In the genomic region with DNA sequence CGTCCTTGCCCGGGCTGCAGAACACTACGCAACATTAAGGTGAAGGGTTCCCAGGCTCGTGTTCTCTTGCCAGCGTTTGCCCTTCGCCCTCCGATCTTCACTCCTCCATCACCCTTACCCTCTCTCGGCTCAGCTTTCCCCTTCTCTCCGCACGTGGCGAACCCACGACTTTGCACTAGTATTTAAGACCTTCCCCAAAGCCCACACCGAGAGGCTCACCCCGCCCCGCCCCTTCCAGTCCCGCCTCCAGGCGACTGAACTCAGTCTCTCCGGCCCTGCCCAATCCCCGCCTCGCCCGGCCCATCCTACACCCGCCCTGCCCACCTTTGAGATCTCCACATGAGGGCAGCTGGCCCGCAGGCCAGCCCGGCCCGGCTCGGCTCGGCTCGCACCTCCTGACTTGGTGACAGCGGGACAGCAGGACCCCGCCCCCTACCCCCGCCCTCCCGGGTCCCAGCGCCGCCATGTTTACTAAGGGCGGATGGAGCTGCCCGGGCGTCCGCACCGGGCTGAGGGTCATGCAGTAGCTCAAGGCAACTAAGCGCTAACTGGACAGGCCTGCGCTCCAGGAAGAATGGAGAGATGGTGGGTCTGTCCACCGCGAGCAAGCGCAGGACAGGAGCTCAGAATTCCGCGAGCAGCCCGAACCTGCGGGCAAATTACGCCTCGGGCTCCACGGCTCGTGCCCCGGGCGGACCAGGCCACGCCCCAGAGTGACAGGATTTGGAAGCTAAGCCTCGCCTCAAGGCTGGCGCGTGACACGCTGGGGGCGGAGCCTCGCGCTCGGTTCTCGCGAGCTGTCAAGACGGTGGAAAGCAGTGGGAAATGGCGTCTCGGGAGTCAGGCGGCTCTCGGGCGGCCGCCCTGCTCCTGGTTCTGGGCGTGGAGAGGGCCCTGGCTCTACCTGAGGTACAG, we compare ENCODE assay signal across 7 mouse cellular contexts. TPM values are rescaled to one million over a fixed set of nuclear protein-coding genes. Genes with fewer than 3 reads are reported as not detected.
DNase-seq lines count a peak whose midpoint lies in the region; ATAC-seq lines count a peak whose summit lies in the region.

A gene (plus strand): TSS at position 465 of the 915 bp plus-strand sequence.

- ATAC-seq in embryonic facial prominence, embryonic 11.5 days (replicated peaks; ENCODE audit: insufficient number of reproducible peaks, low FRiP score, low TSS enrichment, low read depth) = peak; percentile 98
- ATAC-seq in granulocyte monocyte progenitor cell, adult 5-6 weeks (replicated peaks; ENCODE audit: poor library complexity, severe bottlenecking) = peak; percentile 86
- ATAC-seq in midbrain, embryonic 13.5 days = peak; percentile 97

- no peaks in the 10 kb centered on the region for H3K4me1 ChIP-seq in embryonic facial prominence, embryonic 11.5 days (ENCODE audit: control insufficient read depth, insufficient read depth, low read length)
- peaks cover 9% of the 10 kb centered on the region for H3K4me1 ChIP-seq in limb, embryonic 10.5 days
- H3K4me1 ChIP-seq in midbrain, embryonic 13.5 days (replicated peaks) = peaks cover 15% of the 10 kb centered on the region

- H3K9ac ChIP-seq in embryonic facial prominence, embryonic 11.5 days (replicated peaks; ENCODE audit: low read length) = peak within 1 kb of the TSS; percentile 88
- peak within 1 kb of the TSS; percentile 88 for H3K9ac ChIP-seq in midbrain, embryonic 13.5 days (replicated peaks)

- H3K27me3 ChIP-seq in embryonic facial prominence, embryonic 11.5 days (ENCODE audit: control insufficient read depth, insufficient read depth, low read length) = no peaks in the 10 kb centered on the region
- H3K27me3 ChIP-seq in limb, embryonic 10.5 days (ENCODE audit: low read depth, poor library complexity, severe bottlenecking) = no peaks in the 10 kb centered on the region
- no peaks in the 10 kb centered on the region for H3K27me3 ChIP-seq in midbrain, embryonic 13.5 days

- no peaks in the 10 kb centered on the region for H3K9me3 ChIP-seq in embryonic facial prominence, embryonic 11.5 days (replicated peaks; ENCODE audit: control insufficient read depth, low read length)
- no peaks in the 10 kb centered on the region for H3K9me3 ChIP-seq in limb, embryonic 10.5 days (replicated peaks)
- H3K9me3 ChIP-seq in midbrain, embryonic 13.5 days = no peaks in the 10 kb centered on the region

- peak within 1 kb of the TSS; percentile 62 for H3K4me2 ChIP-seq in embryonic facial prominence, embryonic 11.5 days (ENCODE audit: low read depth, low read length)
- H3K4me2 ChIP-seq in midbrain, embryonic 13.5 days (replicated peaks) = peak within 1 kb of the TSS; percentile 82

- no peaks in the 10 kb centered on the region for H3K36me3 ChIP-seq in embryonic facial prominence, embryonic 11.5 days (replicated peaks; ENCODE audit: control insufficient read depth, insufficient read depth, low read depth, low read length)
- peaks cover 7% of the 10 kb centered on the region; the same call in 1 of the 2 replicates for H3K36me3 ChIP-seq in limb, embryonic 10.5 days
- peaks cover 21% of the 10 kb centered on the region for H3K36me3 ChIP-seq in midbrain, embryonic 13.5 days

- WGBS in embryonic facial prominence, embryonic 11.5 days = under 1% methylated on average over 73 of the region's 73 CpGs
- WGBS in limb, embryonic 10.5 days = under 1% methylated on average over 73 of the region's 73 CpGs
- WGBS in midbrain, embryonic 13.5 days = under 1% methylated on average over 73 of the region's 73 CpGs

- peak; percentile 99 for DNase-seq in adrenal gland, postnatal 14 days
- peak; percentile 98 for DNase-seq in embryonic facial prominence, embryonic 11.5 days (ENCODE audit: low spot score)
- DNase-seq in kidney, adult 11 months = peak; percentile 98
- DNase-seq in limb, embryonic 10.5 days (ENCODE audit: low spot score) = peak; percentile 98
- peak; percentile 99 for DNase-seq in spleen, adult 12 weeks (ENCODE audit: low spot score)

- peak within 1 kb of the TSS; percentile 70 for H3K4me3 ChIP-seq in embryonic facial prominence, embryonic 11.5 days (ENCODE audit: low read depth, low read length)
- peak within 1 kb of the TSS; percentile 78 for H3K4me3 ChIP-seq in limb, embryonic 10.5 days
- H3K4me3 ChIP-seq in midbrain, embryonic 13.5 days (replicated peaks) = peak within 1 kb of the TSS; percentile 70

- H3K27ac ChIP-seq in embryonic facial prominence, embryonic 11.5 days (replicated peaks; ENCODE audit: low read depth, low read length) = peak within 1 kb of the TSS; percentile 84
- H3K27ac ChIP-seq in limb, embryonic 10.5 days = peak within 1 kb of the TSS; percentile 91
- peak within 1 kb of the TSS; percentile 93 for H3K27ac ChIP-seq in midbrain, embryonic 13.5 days

RNA-seq across cellular contexts. Expression of the gene that starts here (rescaled TPM):
- 116 and 121 TPM in 2 replicates for total RNA-seq in adrenal gland, postnatal 14 days (2021)
- 88.2 and 105 TPM in 2 replicates for polyA plus RNA-seq in embryonic facial prominence, embryonic 11.5 days (2014; fragmentation: Nextera tagmentation; extraction: Ambion mirVana)
- total RNA-seq in granulocyte monocyte progenitor cell, adult 5-6 weeks (2014; fragmentation: Nextera tagmentation) = 42.7 and 79.1 TPM in 2 replicates
- 44.7 and 59.4 TPM in 2 replicates for total RNA-seq in granulocyte monocyte progenitor cell, adult 5-6 weeks (2017)
- polyA plus RNA-seq in limb, embryonic 10.5 days (2016; fragmentation: Nextera tagmentation; extraction: Ambion mirVana) = 51.8 and 69.7 TPM in 2 replicates
- polyA plus RNA-seq in midbrain, embryonic 13.5 days (2015; fragmentation: Nextera tagmentation; extraction: Ambion mirVana) = 156 and 160 TPM in 2 replicates

Comparison
In these comparisons a context has a peak if more than half of its experiments do, and no peak if none do; other contexts are left out.
1. Peak in every context shown above with its lines: DNase-seq, ATAC-seq, H3K4me3 ChIP-seq and H3K27ac ChIP-seq.